Mouse (Mus musculus) lung, adult 2 months (tissue): Measurements from ENCODE around the gene Cnmd.

ENCODE experiments used
- CTCF ChIP-seq: fragments of 200-500 bp; IDR thresholded peaks from 2 replicates; pipeline ENCODE4 v1.5.1; 2011; ENCODE audit warnings: mild to moderate bottlenecking, low read length, control low read depth; ENCODE audit not compliant: insufficient read depth
- POLR2A ChIP-seq: fragments of 200-500 bp; IDR thresholded peaks from 2 replicates; pipeline ENCODE4 v1.6.1; 2011; ENCODE audit warnings: low read depth, mild to moderate bottlenecking, control low read depth, low read length, borderline replicate concordance; ENCODE audit errors: extremely low read depth

DNA sequence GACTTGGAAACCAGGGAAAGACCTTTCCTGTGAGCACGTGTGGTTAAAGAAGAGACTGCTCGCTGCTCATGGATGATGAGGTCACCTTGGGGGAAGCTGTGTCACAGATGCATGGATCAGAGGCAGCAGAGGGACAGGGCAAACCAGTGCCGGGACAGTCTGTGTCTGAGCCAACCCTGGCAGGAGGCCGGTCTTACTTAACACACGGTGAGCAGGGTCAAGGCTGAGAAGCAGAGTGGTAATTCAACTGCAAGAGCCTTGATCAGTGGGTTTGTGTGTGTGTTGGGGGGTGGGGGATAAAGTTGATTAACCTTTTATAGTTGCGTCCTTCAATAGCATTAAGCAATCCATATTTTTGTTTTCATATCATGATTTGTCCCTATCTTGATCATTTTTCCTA is 37.4 kb upstream of the Cnmd start:
- TF ChIP-seq CTCF (no peak), POLR2A (no peak)
